Mouse (Mus musculus): Measurements from ENCODE around the gene Col8a2.

DNA sequence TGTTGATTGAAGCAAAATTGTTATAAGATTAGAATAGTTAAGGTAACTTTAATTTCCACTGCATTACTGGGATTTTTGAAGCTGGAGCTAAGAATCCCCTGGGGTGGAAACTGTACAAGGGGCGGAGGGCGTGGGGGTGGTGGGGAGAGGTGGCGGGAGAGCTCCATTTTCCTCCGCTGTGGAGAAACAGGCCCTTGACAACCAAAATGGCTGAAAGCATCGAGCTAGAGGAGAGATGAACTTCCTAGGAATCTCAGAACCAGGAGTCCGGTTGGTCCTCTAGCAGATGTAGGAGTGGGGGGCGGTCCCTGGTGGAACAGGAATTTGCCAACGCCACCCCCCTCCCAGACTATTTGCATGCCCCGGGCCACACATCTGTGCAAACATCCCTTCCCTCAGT lies 4.9 kb upstream of the Col8a2 start:
- no peak for TF ChIP-seq CTCF (conservative IDR thresholded peaks at IDR 0.05; ENCODE audit: low read length)
- no peak for TF ChIP-seq NANOG (IDR thresholded peaks at IDR 0.05; ENCODE audit: borderline replicate concordance, low read length)
